Mouse (Mus musculus): Measurements from ENCODE around the gene Ncf4. TPM values are rescaled to one million over a fixed set of nuclear protein-coding genes. Genes with fewer than 3 reads are reported as not detected.
"Not testable (repeated sequence)": the region's sequence is repeated elsewhere in the genome, so short reads cannot be mapped to it uniquely, and the experiment has no call there.

Gene Ncf4
- polyA plus RNA-seq, 1 experiment: 294 TPM

- H3K4me1 ChIP-seq (ENCODE audit: control insufficient read depth, insufficient read depth, low read length): peaks cover 2% of the 10 kb centered on the region; the same call in 1 of the 2 replicates
- peak overlapping the region; percentile 92 for H3K27ac ChIP-seq (ENCODE audit: control insufficient read depth, insufficient read depth, low read depth, low read length, poor library complexity)
- WGBS: 24% methylated on average over 10 of the region's 10 CpGs
- 0 out of 2 replicates have a peak, but pooled peaks have one; percentile 18 for TF ChIP-seq POLR2A (IDR thresholded peaks at IDR 0.05; ENCODE audit: borderline replicate concordance, control insufficient read depth, low read depth, low read length)
- TF ChIP-seq CTCF (IDR thresholded peaks at IDR 0.05; ENCODE audit: control insufficient read depth, insufficient read depth, low read length): no peak
- peak overlapping the region; percentile 16 for H3K4me3 ChIP-seq (replicated peaks; ENCODE audit: control insufficient read depth, low read depth, low read length)
Measured at GRCm38 (mm10) chr15:78258246-78258865, 13.8 kb downstream of the Ncf4 start.

GRCm38 (mm10) chr15:78260668-78261333 lies 16.2 kb downstream of the Ncf4 start:
- Histone ChIP-seq H3K4me3 (replicated peaks; ENCODE audit: control insufficient read depth, low read depth, low read length) (peak overlapping the region; percentile 1), H3K4me1 (ENCODE audit: control insufficient read depth, insufficient read depth, low read length) (peaks cover 2% of the 10 kb centered on the region; the same call in 1 of the 2 replicates), H3K27ac (ENCODE audit: control insufficient read depth, insufficient read depth, low read depth, low read length, poor library complexity) (no peak overlapping the region)
- TF ChIP-seq CTCF (IDR thresholded peaks at IDR 0.05; ENCODE audit: control insufficient read depth, insufficient read depth, low read length) (no peak), POLR2A (IDR thresholded peaks at IDR 0.05; ENCODE audit: borderline replicate concordance, control insufficient read depth, low read depth, low read length) (no peak)
- WGBS: 76% methylated on average over 13 of the region's 13 CpGs

GRCm38 (mm10) chr15:78263286-78263685 lies 18.7 kb downstream of the Ncf4 start:
- peaks cover 2% of the 10 kb centered on the region; the same call in 1 of the 2 replicates for H3K4me1 ChIP-seq (ENCODE audit: control insufficient read depth, insufficient read depth, low read length)
- TF ChIP-seq POLR2A (IDR thresholded peaks at IDR 0.05; ENCODE audit: borderline replicate concordance, control insufficient read depth, low read depth, low read length) (no peak), CTCF (IDR thresholded peaks at IDR 0.05; ENCODE audit: control insufficient read depth, insufficient read depth, low read length) (no peak)
- H3K27ac ChIP-seq (ENCODE audit: control insufficient read depth, insufficient read depth, low read depth, low read length, poor library complexity): no peak overlapping the region
- 77% methylated on average over 3 of the region's 3 CpGs for WGBS
- no peak overlapping the region for H3K4me3 ChIP-seq (replicated peaks; ENCODE audit: control insufficient read depth, low read depth, low read length)

- TF ChIP-seq CTCF (IDR thresholded peaks at IDR 0.05; ENCODE audit: control insufficient read depth, insufficient read depth, low read length) (no peak), POLR2A (IDR thresholded peaks at IDR 0.05; ENCODE audit: borderline replicate concordance, control insufficient read depth, low read depth, low read length) (no peak)
- no peak overlapping the region for H3K27ac ChIP-seq (ENCODE audit: control insufficient read depth, insufficient read depth, low read depth, low read length, poor library complexity)
- no peak overlapping the region for H3K4me3 ChIP-seq (replicated peaks; ENCODE audit: control insufficient read depth, low read depth, low read length)
- peaks cover 1% of the 10 kb centered on the region; the same call in 1 of the 2 replicates for H3K4me1 ChIP-seq (ENCODE audit: control insufficient read depth, insufficient read depth, low read length)
- 58% methylated on average over 10 of the region's 10 CpGs for WGBS
Measured at GRCm38 (mm10) chr15:78267441-78267840, 22.8 kb downstream of the Ncf4 start.

GRCm38 (mm10) chr15:78267865-78268264 lies 23.3 kb downstream of the Ncf4 start:
- Histone ChIP-seq H3K4me3 (replicated peaks; ENCODE audit: control insufficient read depth, low read depth, low read length) (no peak overlapping the region), H3K27ac (ENCODE audit: control insufficient read depth, insufficient read depth, low read depth, low read length, poor library complexity) (no peak overlapping the region), H3K4me1 (ENCODE audit: control insufficient read depth, insufficient read depth, low read length) (peaks cover 1% of the 10 kb centered on the region; the same call in 1 of the 2 replicates)
- 7% methylated on average over 4 of the region's 4 CpGs for WGBS
- TF ChIP-seq POLR2A (IDR thresholded peaks at IDR 0.05; ENCODE audit: borderline replicate concordance, control insufficient read depth, low read depth, low read length) (no peak), CTCF (IDR thresholded peaks at IDR 0.05; ENCODE audit: control insufficient read depth, insufficient read depth, low read length) (no peak)

- H3K4me1 ChIP-seq (ENCODE audit: control insufficient read depth, insufficient read depth, low read length): peaks cover 1% of the 10 kb centered on the region; the same call in 1 of the 2 replicates
- no peak overlapping the region for H3K27ac ChIP-seq (ENCODE audit: control insufficient read depth, insufficient read depth, low read depth, low read length, poor library complexity)
- TF ChIP-seq POLR2A (IDR thresholded peaks at IDR 0.05; ENCODE audit: borderline replicate concordance, control insufficient read depth, low read depth, low read length) (no peak), CTCF (IDR thresholded peaks at IDR 0.05; ENCODE audit: control insufficient read depth, insufficient read depth, low read length) (no peak)
- no peak overlapping the region for H3K4me3 ChIP-seq (replicated peaks; ENCODE audit: control insufficient read depth, low read depth, low read length)
Measured at GRCm38 (mm10) chr15:78271208-78271607, 26.6 kb downstream of the Ncf4 start.

- WGBS: 9% methylated on average over 2 of the region's 2 CpGs
- H3K4me1 ChIP-seq (ENCODE audit: control insufficient read depth, insufficient read depth, low read length): no peaks in the 10 kb centered on the region
- no peak overlapping the region for H3K4me3 ChIP-seq (replicated peaks; ENCODE audit: control insufficient read depth, low read depth, low read length)
- TF ChIP-seq POLR2A (IDR thresholded peaks at IDR 0.05; ENCODE audit: borderline replicate concordance, control insufficient read depth, low read depth, low read length) (no peak), CTCF (IDR thresholded peaks at IDR 0.05; ENCODE audit: control insufficient read depth, insufficient read depth, low read length) (no peak)
- no peak overlapping the region for H3K27ac ChIP-seq (ENCODE audit: control insufficient read depth, insufficient read depth, low read depth, low read length, poor library complexity)
Measured at GRCm38 (mm10) chr15:78278308-78278707, 33.7 kb downstream of the Ncf4 start.

- Histone ChIP-seq H3K4me3 (replicated peaks; ENCODE audit: control insufficient read depth, low read depth, low read length) (no peak overlapping the region), H3K27ac (ENCODE audit: control insufficient read depth, insufficient read depth, low read depth, low read length, poor library complexity) (no peak overlapping the region), H3K4me1 (ENCODE audit: control insufficient read depth, insufficient read depth, low read length) (no peaks in the 10 kb centered on the region)
- TF ChIP-seq POLR2A (IDR thresholded peaks at IDR 0.05; ENCODE audit: borderline replicate concordance, control insufficient read depth, low read depth, low read length) (no peak), CTCF (IDR thresholded peaks at IDR 0.05; ENCODE audit: control insufficient read depth, insufficient read depth, low read length) (no peak)
- 86% methylated on average over 5 of the region's 5 CpGs for WGBS
Measured at GRCm38 (mm10) chr15:78287941-78288340, 43.3 kb downstream of the Ncf4 start.

GRCm38 (mm10) chr15:78289775-78290174 lies 45.2 kb downstream of the Ncf4 start:
- WGBS: 75% methylated on average over 5 of the region's 5 CpGs
- H3K27ac ChIP-seq (ENCODE audit: control insufficient read depth, insufficient read depth, low read depth, low read length, poor library complexity); H3K4me3 ChIP-seq (replicated peaks; ENCODE audit: control insufficient read depth, low read depth, low read length); H3K4me1 ChIP-seq (ENCODE audit: control insufficient read depth, insufficient read depth, low read length): not testable (repeated sequence)

GRCm38 (mm10) chr15:78293228-78293627 lies 48.6 kb downstream of the Ncf4 start:
- not testable (repeated sequence) for H3K4me3 ChIP-seq (replicated peaks; ENCODE audit: control insufficient read depth, low read depth, low read length); H3K27ac ChIP-seq (ENCODE audit: control insufficient read depth, insufficient read depth, low read depth, low read length, poor library complexity); H3K4me1 ChIP-seq (ENCODE audit: control insufficient read depth, insufficient read depth, low read length)
- WGBS: 10% methylated on average over 2 of the region's 2 CpGs

All from bone marrow, adult 2 months (tissue).